Mouse (Mus musculus): ENCODE results near the gene Olfr119. TPM values are rescaled to one million over a fixed set of nuclear protein-coding genes. Genes with fewer than 3 reads are reported as not detected.

The Olfr119 gene
- not detected in 2 replicates for polyA plus RNA-seq (2012; rRNA removed)

GRCm38 (mm10) chr17:37696264-37696663 lies at the start of gene Olfr119:
TSS of gene Olfr119 (plus strand) at chr17:37696564.

GRCm38 (mm10) chr17:37663682-37664081 lies 32.7 kb upstream of the Olfr119 start, which contains the start of gene Olfr117:
TSS of gene Olfr117 (minus strand) at chr17:37663782.

GRCm38 (mm10) chr17:37666688-37667087 lies 29.7 kb upstream of the Olfr119 start, which contains the start of gene Olfr118:
TSS of gene Olfr118 (plus strand) at chr17:37666988.

DNA sequence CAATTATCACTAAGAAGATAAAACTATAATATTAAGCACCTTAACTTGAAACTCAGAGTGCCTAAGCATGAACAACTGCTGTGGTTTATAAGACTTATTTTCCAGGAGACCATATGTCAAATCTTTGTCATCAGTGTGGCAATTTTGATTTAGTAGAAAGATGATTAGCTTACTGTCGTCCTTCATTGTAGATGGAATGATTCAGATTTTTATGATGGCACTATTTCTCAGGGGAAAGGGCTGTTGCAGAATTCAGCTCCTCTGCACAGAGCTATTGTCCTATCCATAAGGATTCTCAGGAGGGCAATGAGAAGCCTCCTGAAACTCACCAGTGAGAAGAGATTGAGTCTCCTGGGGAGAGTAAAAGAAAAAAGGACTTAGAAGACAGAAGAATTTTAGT lies 25.1 kb downstream of the Olfr119 start, which contains the start of gene Olfr120:
Gene Olfr120, plus strand, starts transcription at position 301 of the 400 bp plus-strand sequence.

Other genes starting within 250 kb of the Olfr119 start
- gene Olfr109, start 237.6 kb upstream of the Olfr119 start, polyA plus RNA-seq (2012; rRNA removed) = not detected in 2 replicates
- gene H2-M2, start 213.0 kb upstream of the Olfr119 start, polyA plus RNA-seq (2012; rRNA removed) = not detected in 2 replicates
- gene Olfr110, start 204.1 kb upstream of the Olfr119 start, polyA plus RNA-seq (2012; rRNA removed) = not detected in 2 replicates
- gene Olfr111, start 188.5 kb upstream of the Olfr119 start, polyA plus RNA-seq (2012; rRNA removed) = 0.04 and 0.10 TPM in 2 replicates
- gene Olfr112, start 127.1 kb upstream of the Olfr119 start, polyA plus RNA-seq (2012; rRNA removed) = not detected in 2 replicates
- gene Olfr113, start 118.9 kb upstream of the Olfr119 start, polyA plus RNA-seq (2012; rRNA removed) = not detected in 2 replicates
- not detected in 2 replicates for gene Olfr114, start 103.8 kb upstream of the Olfr119 start, polyA plus RNA-seq (2012; rRNA removed)
- not detected in 2 replicates for gene Olfr115, start 69.5 kb upstream of the Olfr119 start, polyA plus RNA-seq (2012; rRNA removed)
- gene Olfr116, start 69.4 kb upstream of the Olfr119 start, polyA plus RNA-seq (2012; rRNA removed) = not detected in 2 replicates
- not detected in 2 replicates for gene Olfr117, start 32.8 kb upstream of the Olfr119 start, polyA plus RNA-seq (2012; rRNA removed)
- not detected in 2 replicates for gene Olfr118, start 29.6 kb upstream of the Olfr119 start, polyA plus RNA-seq (2012; rRNA removed)
- gene Olfr120, start 25.2 kb downstream of the Olfr119 start, polyA plus RNA-seq (2012; rRNA removed) = not detected in 2 replicates
- not detected in 2 replicates for gene Olfr121, start 52.3 kb downstream of the Olfr119 start, polyA plus RNA-seq (2012; rRNA removed)
- gene Olfr122, start 72.0 kb downstream of the Olfr119 start, polyA plus RNA-seq (2012; rRNA removed) = not detected in 2 replicates
- gene Olfr123, start 97.0 kb downstream of the Olfr119 start, polyA plus RNA-seq (2012; rRNA removed) = not detected in 2 replicates
- not detected in 2 replicates for gene Olfr124, start 103.3 kb downstream of the Olfr119 start, polyA plus RNA-seq (2012; rRNA removed)
- not detected in 2 replicates for gene Olfr125, start 136.4 kb downstream of the Olfr119 start, polyA plus RNA-seq (2012; rRNA removed)
- gene Olfr126, start 150.9 kb downstream of the Olfr119 start, polyA plus RNA-seq (2012; rRNA removed) = not detected in 2 replicates
- gene Olfr127, start 203.9 kb downstream of the Olfr119 start, polyA plus RNA-seq (2012; rRNA removed) = not detected in 2 replicates
- not detected in 2 replicates for gene Olfr128, start 224.0 kb downstream of the Olfr119 start, polyA plus RNA-seq (2012; rRNA removed)

All from central nervous system, embryonic 11.5 days (tissue).